Mouse (Mus musculus) thymus, adult 2 months (tissue): ENCODE measurements at regions not wholly inside any gene's neighbourhood (a gene's known extent, or its start where the extent isn't known, plus 50 kb on each side); places are given as distances from the start of the nearest gene placed in this dataset.

ENCODE experiments used
- CTCF ChIP-seq: fragments of 200-500 bp; IDR thresholded peaks from 2 replicates; pipeline ENCODE4 v1.5.1; 2012; ENCODE audit warnings: mild to moderate bottlenecking, control low read depth, low read length, moderate library complexity, borderline replicate concordance; ENCODE audit not compliant: control insufficient read depth, poor library complexity, insufficient read depth; ENCODE audit errors: extremely low read depth
- POLR2A ChIP-seq: fragments of 200-500 bp; IDR thresholded peaks from 2 replicates; pipeline ENCODE4 v1.6.1; 2012; ENCODE audit warnings: mild to moderate bottlenecking, low read length, control low read depth, moderate library complexity; ENCODE audit not compliant: control insufficient read depth, poor library complexity, insufficient read depth; ENCODE audit errors: extremely low read depth

DNA sequence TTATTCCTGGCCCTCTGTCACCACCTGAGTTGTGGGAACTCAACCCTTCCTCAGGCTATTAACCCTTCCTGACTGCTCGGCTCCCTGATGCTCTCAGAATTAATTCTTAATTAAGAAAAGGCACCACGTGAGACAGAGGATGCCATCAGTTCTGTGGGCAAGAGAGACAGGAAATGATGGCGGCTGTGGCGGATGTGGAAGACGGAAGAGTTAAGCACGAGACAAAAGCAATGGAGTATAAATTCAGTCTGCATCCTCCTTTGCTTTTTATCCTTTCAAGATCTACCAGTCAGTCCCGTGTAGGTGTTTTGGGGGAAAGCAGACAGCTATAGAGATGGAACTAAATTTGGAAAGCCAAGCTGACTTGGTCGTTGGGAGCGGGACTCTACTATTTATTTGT lies 146.5 kb upstream of the Rap1b start:
- TF ChIP-seq CTCF (no peak), POLR2A (no peak)
